Mouse (Mus musculus): ENCODE measurements at regions not wholly inside any gene's neighbourhood (a gene's known extent, or its start where the extent isn't known, plus 50 kb on each side); places are given as distances from the start of the nearest gene placed in this dataset.
A peak's percentile ranks its signal among the peaks of the same experiment; 100 is the strongest.

- ATAC-seq (replicated peaks; ENCODE audit: insufficient number of reproducible peaks, low FRiP score, low TSS enrichment, poor library complexity, severe bottlenecking): no peak
Measured at GRCm38 (mm10) chr13:84878178-84878849, 310.9 kb upstream of the Ccnh start.

GRCm38 (mm10) chr13:84905347-84905981 lies 283.7 kb upstream of the Ccnh start:
- no peak for ATAC-seq (replicated peaks; ENCODE audit: insufficient number of reproducible peaks, low FRiP score, low TSS enrichment, poor library complexity, severe bottlenecking)

- ATAC-seq (replicated peaks; ENCODE audit: insufficient number of reproducible peaks, low FRiP score, low TSS enrichment, poor library complexity, severe bottlenecking): no peak
Measured at GRCm38 (mm10) chr13:84905994-84906393, 283.2 kb upstream of the Ccnh start.

- ATAC-seq (replicated peaks; ENCODE audit: insufficient number of reproducible peaks, low FRiP score, low TSS enrichment, poor library complexity, severe bottlenecking): no peak
Measured at GRCm38 (mm10) chr13:84931271-84931670, 257.9 kb upstream of the Ccnh start.

- no peak for ATAC-seq (replicated peaks; ENCODE audit: insufficient number of reproducible peaks, low FRiP score, low TSS enrichment, poor library complexity, severe bottlenecking)
Measured at GRCm38 (mm10) chr13:84935610-84936009, 253.6 kb upstream of the Ccnh start.

- ATAC-seq (replicated peaks; ENCODE audit: insufficient number of reproducible peaks, low FRiP score, low TSS enrichment, poor library complexity, severe bottlenecking): peak; percentile 35; the same call in 1 of the 2 replicates
Measured at GRCm38 (mm10) chr13:84939695-84940094, 249.5 kb upstream of the Ccnh start.

- ATAC-seq (replicated peaks; ENCODE audit: insufficient number of reproducible peaks, low FRiP score, low TSS enrichment, poor library complexity, severe bottlenecking): no peak
Measured at GRCm38 (mm10) chr13:84940936-84941335, 248.3 kb upstream of the Ccnh start.

GRCm38 (mm10) chr13:84950873-84951272 lies 238.3 kb upstream of the Ccnh start:
- no peak for ATAC-seq (replicated peaks; ENCODE audit: insufficient number of reproducible peaks, low FRiP score, low TSS enrichment, poor library complexity, severe bottlenecking)

- no peak for ATAC-seq (replicated peaks; ENCODE audit: insufficient number of reproducible peaks, low FRiP score, low TSS enrichment, poor library complexity, severe bottlenecking)
Measured at GRCm38 (mm10) chr13:84953161-84953560, 236.0 kb upstream of the Ccnh start.

GRCm38 (mm10) chr13:84953760-84954159 lies 235.4 kb upstream of the Ccnh start:
- no peak for ATAC-seq (replicated peaks; ENCODE audit: insufficient number of reproducible peaks, low FRiP score, low TSS enrichment, poor library complexity, severe bottlenecking)

- no peak for ATAC-seq (replicated peaks; ENCODE audit: insufficient number of reproducible peaks, low FRiP score, low TSS enrichment, poor library complexity, severe bottlenecking)
Measured at GRCm38 (mm10) chr13:84968943-84969342, 220.3 kb upstream of the Ccnh start.

Measured in monocyte, adult 5-6 weeks (primary cell).